Mouse (Mus musculus) brain, embryonic 14.5 days (tissue): ENCODE measurements around the gene Elane.

Experiments
- CTCF ChIP-seq: fragments of 200-500 bp; IDR thresholded peaks from 2 replicates; pipeline ENCODE4 v1.5.1; 2012; ENCODE audit warnings: inconsistent platforms, mild to moderate bottlenecking, moderate library complexity, borderline replicate concordance; ENCODE audit not compliant: insufficient read depth, insufficient read length; ENCODE audit errors: extremely low read depth
- POLR2A ChIP-seq: fragments of 200-500 bp; IDR thresholded peaks from 2 replicates; pipeline ENCODE4 v1.6.1; 2012; ENCODE audit warnings: mild to moderate bottlenecking, inconsistent platforms, borderline replicate concordance; ENCODE audit not compliant: poor library complexity, insufficient read depth, insufficient read length, severe bottlenecking; ENCODE audit errors: extremely low read depth

- TF ChIP-seq CTCF (no peak), POLR2A (no peak)
Measured at GRCm38 (mm10) chr10:79854801-79855541, 31.1 kb upstream of the Elane start.
